8 mouse cellular contexts compared by ENCODE assay signal in the genomic region with DNA sequence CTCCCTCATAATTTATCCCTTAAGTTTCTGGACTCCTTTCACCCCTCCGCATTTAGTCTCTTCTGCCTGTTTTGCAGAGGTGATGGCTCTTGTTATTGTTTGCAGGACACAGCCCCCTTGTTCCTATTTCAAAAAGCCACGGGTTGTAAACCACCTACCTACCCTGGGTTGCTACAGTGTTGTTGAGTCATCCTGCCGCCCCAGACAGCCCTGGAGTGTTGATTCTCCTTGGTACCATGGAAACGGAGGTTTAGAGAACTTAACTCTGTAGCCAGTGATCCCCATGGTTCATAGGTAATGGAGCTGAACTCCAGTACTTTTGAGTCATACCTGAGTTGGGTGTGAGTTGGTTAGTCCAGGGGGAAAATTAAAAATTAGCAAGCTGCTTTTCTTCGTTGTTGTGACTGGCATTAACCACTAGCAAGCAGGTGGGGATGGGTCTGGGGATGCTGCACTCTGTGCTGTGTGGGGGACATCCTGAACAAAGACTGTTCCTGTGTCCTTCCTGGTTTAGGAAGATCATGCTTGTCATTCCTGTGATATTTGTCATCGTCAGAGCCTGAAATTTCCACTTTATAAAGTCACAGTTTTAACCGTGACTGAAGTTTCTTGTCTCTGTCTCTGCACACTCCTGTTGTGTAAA. TPM values are rescaled to one million over a fixed set of nuclear protein-coding genes. Genes with fewer than 3 reads are reported as not detected.
DNase-seq lines count a peak whose midpoint lies in the region; ATAC-seq lines count a peak whose summit lies in the region.

No protein-coding gene starts in this region.

- no peaks in the 10 kb centered on the region for H3K9me3 ChIP-seq in intestine, embryonic 16.5 days (ENCODE audit: control insufficient read depth, low read length)

- ATAC-seq in intestine, embryonic 16.5 days = no peak
- ATAC-seq in megakaryocyte progenitor cell, adult 5-6 weeks (replicated peaks; ENCODE audit: poor library complexity) = peak; percentile 58

- peak overlapping the region; percentile 69 for H3K4me2 ChIP-seq in intestine, embryonic 16.5 days (ENCODE audit: low read depth, low read length)

- H3K27me3 ChIP-seq in intestine, embryonic 16.5 days (replicated peaks; ENCODE audit: control insufficient read depth, insufficient read depth, low read length) = no peaks in the 10 kb centered on the region

- H3K9ac ChIP-seq in intestine, embryonic 16.5 days (ENCODE audit: low read depth, low read length) = peak overlapping the region; percentile 53

- WGBS in intestine, embryonic 16.5 days = 21% methylated on average over 7 of the region's 7 CpGs

- H3K27ac ChIP-seq in intestine, embryonic 16.5 days (ENCODE audit: low read length) = peak overlapping the region; percentile 73; the same call in 1 of the 2 replicates

- H3K36me3 ChIP-seq in intestine, embryonic 16.5 days (ENCODE audit: control insufficient read depth, insufficient read depth, low read length) = no peaks in the 10 kb centered on the region

- peak overlapping the region; percentile 50; the same call in 1 of the 2 replicates for H3K4me3 ChIP-seq in intestine, embryonic 16.5 days (ENCODE audit: low read length)

- peaks cover 42% of the 10 kb centered on the region for H3K4me1 ChIP-seq in intestine, embryonic 16.5 days (ENCODE audit: control insufficient read depth, insufficient read depth, low read length)

- DNase-seq in adrenal gland, adult 2 months = peak; percentile 49
- no peak for DNase-seq in adrenal gland, postnatal 4 days (ENCODE audit: low spot score in 2 of 2)
- peak; percentile 56 for DNase-seq in 3134 (ENCODE audit: extremely low read depth, insufficient read length, low spot score)
- DNase-seq in embryo, embryonic 9.5 days (ENCODE audit: extremely low spot score) = peak; percentile 31
- no peak for DNase-seq in ovary, postnatal 14 days (ENCODE audit: low spot score)
- DNase-seq in urinary bladder, postnatal 4 days (ENCODE audit: low spot score in 2 of 2) = no peak

RNA-seq across cellular contexts. Expression of gene Reep3, which starts 1.8 kb away (rescaled TPM):
- 10 to 100 TPM; 42.5 to 44.6 TPM for total RNA-seq in adrenal gland, adult 2 months (2021)
- polyA plus RNA-seq in adrenal gland, adult 2 months (2012; rRNA removed) = 7.1 and 8.9 TPM in 2 replicates
- 10 to 100 TPM; 46.2 to 47.0 TPM for total RNA-seq in adrenal gland, postnatal 4 days (2021)
- 36.2 and 42.1 TPM in 2 replicates for polyA plus RNA-seq in intestine, embryonic 16.5 days (2015; fragmentation: Nextera tagmentation; extraction: Ambion mirVana)
- total RNA-seq in megakaryocyte progenitor cell, adult 5-6 weeks (2015) = 25.3 and 28.7 TPM in 2 replicates
- 12.1 and 12.2 TPM in 2 replicates for total RNA-seq in megakaryocyte progenitor cell, adult 5-6 weeks (2017)

RNA-seq across cellular contexts. Expression of gene Jmjd1c, which starts 2.6 kb away (rescaled TPM):
- total RNA-seq in adrenal gland, adult 2 months (2021) = 10 to 100 TPM; 45.0 to 53.7 TPM
- polyA plus RNA-seq in adrenal gland, adult 2 months (2012; rRNA removed) = 15.9 and 18.1 TPM in 2 replicates
- total RNA-seq in adrenal gland, postnatal 4 days (2021) = 10 to 100 TPM; 78.5 to 82.9 TPM
- polyA plus RNA-seq in intestine, embryonic 16.5 days (2015; fragmentation: Nextera tagmentation; extraction: Ambion mirVana) = 21.9 and 22.2 TPM in 2 replicates
- total RNA-seq in megakaryocyte progenitor cell, adult 5-6 weeks (2015) = 82.6 and 124 TPM in 2 replicates
- total RNA-seq in megakaryocyte progenitor cell, adult 5-6 weeks (2017) = 49.5 and 79.8 TPM in 2 replicates

Comparison
In these comparisons a context has a peak if more than half of its experiments do, and no peak if none do; other contexts are left out.
1. DNase-seq: peak in adrenal gland, adult 2 months (single experiment), 3134 (single experiment) and embryo, embryonic 9.5 days (single experiment); none in adrenal gland, postnatal 4 days (0 of 2), ovary, postnatal 14 days (single experiment) and urinary bladder, postnatal 4 days (0 of 2).